Mouse (Mus musculus): ENCODE results near the gene Hivep2. TPM values are rescaled to one million over a fixed set of nuclear protein-coding genes. Genes with fewer than 3 reads are reported as not detected.

Gene Hivep2
- polyA plus RNA-seq (2015; fragmentation: Nextera tagmentation; extraction: Ambion mirVana): 5.6 and 6.2 TPM in 2 replicates

- Histone ChIP-seq H3K4me1 (ENCODE audit: control insufficient read depth, insufficient read depth, low read length) (0 out of 2 replicates have a peak, but pooled peaks cover 2% of the 10 kb centered on the region), H3K27ac (ENCODE audit: low read length) (peak within 1 kb of the TSS; percentile 98), H3K9me3 (replicated peaks; ENCODE audit: control insufficient read depth, low read length) (no peaks in the 10 kb centered on the region), H3K4me3 (replicated peaks; ENCODE audit: low read length) (peak within 1 kb of the TSS; percentile 89), H3K4me2 (ENCODE audit: low read depth, low read length) (peak within 1 kb of the TSS; percentile 94), H3K9ac (ENCODE audit: low read length) (peak within 1 kb of the TSS; percentile 92), H3K27me3 (ENCODE audit: control insufficient read depth, insufficient read depth, low read length) (no peaks in the 10 kb centered on the region), H3K36me3 (ENCODE audit: control insufficient read depth, insufficient read depth, low read length) (no peaks in the 10 kb centered on the region)
- under 1% methylated on average over 67 of the region's 67 CpGs for WGBS
- peak; percentile 53 for ATAC-seq (ENCODE audit: insufficient read depth, low FRiP score)
Observed at GRCm38 (mm10) chr10:13965974-13966829, at the start of gene Hivep2. Gene Hivep2, plus strand, starts transcription at chr10:13966075.

- Histone ChIP-seq H3K4me3 (replicated peaks; ENCODE audit: low read length) (no peak overlapping the region), H3K27ac (ENCODE audit: low read length) (0 out of 2 replicates have a peak overlapping the region, but pooled peaks have one; percentile 47), H3K4me2 (ENCODE audit: low read depth, low read length) (peak overlapping the region; percentile 32; the same call in 1 of the 2 replicates), H3K9me3 (replicated peaks; ENCODE audit: control insufficient read depth, low read length) (no peaks in the 10 kb centered on the region), H3K4me1 (ENCODE audit: control insufficient read depth, insufficient read depth, low read length) (peaks cover 10% of the 10 kb centered on the region; the same call in 1 of the 2 replicates), H3K9ac (ENCODE audit: low read length) (no peak overlapping the region), H3K36me3 (ENCODE audit: control insufficient read depth, insufficient read depth, low read length) (no peaks in the 10 kb centered on the region), H3K27me3 (ENCODE audit: control insufficient read depth, insufficient read depth, low read length) (no peaks in the 10 kb centered on the region)
- WGBS: 43% methylated on average over 12 of the region's 12 CpGs
- ATAC-seq (ENCODE audit: insufficient read depth, low FRiP score): peak; percentile 82
Observed at GRCm38 (mm10) chr10:13916645-13917342, 49.1 kb upstream of the Hivep2 start.

DNA sequence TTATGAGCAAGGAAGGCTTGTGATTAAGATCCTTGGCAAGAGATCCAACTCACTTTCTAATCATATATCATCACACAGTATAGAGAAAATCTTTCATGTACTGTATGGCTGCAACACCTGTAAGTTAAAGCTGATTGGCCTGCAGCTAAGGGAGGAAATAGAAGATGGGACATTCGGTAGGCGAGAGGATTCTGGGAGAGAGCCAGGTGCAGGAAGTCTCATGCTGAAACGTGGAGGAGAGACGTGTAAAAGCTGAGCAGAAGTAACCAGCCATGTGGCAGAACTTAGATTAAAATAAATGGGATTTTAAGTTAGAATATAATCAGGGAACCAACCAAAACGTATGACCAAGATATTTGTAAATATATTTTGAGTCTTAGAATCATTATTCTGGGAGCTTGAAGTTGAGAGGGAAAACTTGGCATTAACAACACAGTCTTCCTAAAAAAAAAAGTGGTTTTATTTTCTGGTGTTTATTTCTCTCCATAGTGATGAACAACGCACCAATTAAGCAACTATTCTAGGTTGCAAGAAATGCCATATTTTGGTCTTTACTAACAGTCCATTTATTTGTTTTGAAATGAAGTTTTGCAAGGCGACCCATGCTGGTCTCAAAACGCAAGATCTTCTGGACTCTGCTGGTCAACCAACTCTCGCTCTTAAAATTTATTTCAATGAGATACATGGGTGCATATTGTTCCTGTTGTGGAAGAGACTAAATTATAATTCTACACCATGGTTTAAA lies 44.1 kb upstream of the Hivep2 start:
- no peak overlapping the region for H3K4me2 ChIP-seq (ENCODE audit: low read depth, low read length)
- H3K4me3 ChIP-seq (replicated peaks; ENCODE audit: low read length): no peak overlapping the region
- WGBS: 75% methylated on average over 9 of the region's 9 CpGs
- H3K9me3 ChIP-seq (replicated peaks; ENCODE audit: control insufficient read depth, low read length): no peaks in the 10 kb centered on the region
- no peaks in the 10 kb centered on the region for H3K27me3 ChIP-seq (ENCODE audit: control insufficient read depth, insufficient read depth, low read length)
- 0 out of 2 replicates have a peak, but pooled peaks cover 2% of the 10 kb centered on the region for H3K4me1 ChIP-seq (ENCODE audit: control insufficient read depth, insufficient read depth, low read length)
- no peak overlapping the region for H3K9ac ChIP-seq (ENCODE audit: low read length)
- no peaks in the 10 kb centered on the region for H3K36me3 ChIP-seq (ENCODE audit: control insufficient read depth, insufficient read depth, low read length)
- ATAC-seq (ENCODE audit: insufficient read depth, low FRiP score): no peak
- no peak overlapping the region for H3K27ac ChIP-seq (ENCODE audit: low read length)

- Histone ChIP-seq H3K27me3 (ENCODE audit: control insufficient read depth, insufficient read depth, low read length) (no peaks in the 10 kb centered on the region), H3K4me1 (ENCODE audit: control insufficient read depth, insufficient read depth, low read length) (no peaks in the 10 kb centered on the region), H3K9ac (ENCODE audit: low read length) (no peak overlapping the region), H3K4me2 (ENCODE audit: low read depth, low read length) (no peak overlapping the region), H3K27ac (ENCODE audit: low read length) (no peak overlapping the region), H3K36me3 (ENCODE audit: control insufficient read depth, insufficient read depth, low read length) (no peaks in the 10 kb centered on the region), H3K9me3 (replicated peaks; ENCODE audit: control insufficient read depth, low read length) (no peaks in the 10 kb centered on the region), H3K4me3 (replicated peaks; ENCODE audit: low read length) (no peak overlapping the region)
- no peak for ATAC-seq (ENCODE audit: insufficient read depth, low FRiP score)
- 76% methylated on average over 5 of the region's 5 CpGs for WGBS
Observed at GRCm38 (mm10) chr10:13929306-13929705, 36.6 kb upstream of the Hivep2 start.

- no peaks in the 10 kb centered on the region for H3K4me1 ChIP-seq (ENCODE audit: control insufficient read depth, insufficient read depth, low read length)
- no peaks in the 10 kb centered on the region for H3K9me3 ChIP-seq (replicated peaks; ENCODE audit: control insufficient read depth, low read length)
- no peak overlapping the region for H3K9ac ChIP-seq (ENCODE audit: low read length)
- H3K4me3 ChIP-seq (replicated peaks; ENCODE audit: low read length): no peak overlapping the region
- 69% methylated on average over 3 of the region's 3 CpGs for WGBS
- H3K36me3 ChIP-seq (ENCODE audit: control insufficient read depth, insufficient read depth, low read length): no peaks in the 10 kb centered on the region
- no peaks in the 10 kb centered on the region for H3K27me3 ChIP-seq (ENCODE audit: control insufficient read depth, insufficient read depth, low read length)
- no peak for ATAC-seq (ENCODE audit: insufficient read depth, low FRiP score)
- H3K4me2 ChIP-seq (ENCODE audit: low read depth, low read length): no peak overlapping the region
- H3K27ac ChIP-seq (ENCODE audit: low read length): no peak overlapping the region
Observed at GRCm38 (mm10) chr10:13932147-13932546, 33.7 kb upstream of the Hivep2 start.

DNA sequence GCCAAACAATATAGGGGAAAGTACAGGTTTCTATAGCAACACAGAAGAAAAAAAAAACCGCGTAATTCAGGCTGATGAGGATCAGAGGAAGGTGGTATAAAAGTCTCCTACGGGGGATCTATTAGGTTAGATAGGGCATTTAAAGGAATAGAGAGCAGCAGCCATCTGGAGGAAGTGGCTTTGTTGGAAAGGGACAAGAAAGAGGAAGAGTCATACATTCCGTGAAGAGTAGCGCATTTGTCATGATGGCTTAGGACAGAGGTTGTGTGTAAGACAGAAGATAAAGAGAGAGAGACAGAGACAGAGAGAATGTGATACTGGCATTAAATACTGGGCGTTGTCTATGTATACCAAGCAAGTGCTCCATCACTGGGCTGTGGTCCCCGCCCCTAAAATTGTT lies 32.6 kb upstream of the Hivep2 start:
- Histone ChIP-seq H3K9ac (ENCODE audit: low read length) (no peak overlapping the region), H3K27me3 (ENCODE audit: control insufficient read depth, insufficient read depth, low read length) (no peaks in the 10 kb centered on the region), H3K9me3 (replicated peaks; ENCODE audit: control insufficient read depth, low read length) (no peaks in the 10 kb centered on the region), H3K4me2 (ENCODE audit: low read depth, low read length) (no peak overlapping the region), H3K27ac (ENCODE audit: low read length) (no peak overlapping the region), H3K4me1 (ENCODE audit: control insufficient read depth, insufficient read depth, low read length) (no peaks in the 10 kb centered on the region), H3K36me3 (ENCODE audit: control insufficient read depth, insufficient read depth, low read length) (no peaks in the 10 kb centered on the region), H3K4me3 (replicated peaks; ENCODE audit: low read length) (no peak overlapping the region)
- ATAC-seq (ENCODE audit: insufficient read depth, low FRiP score): no peak
- WGBS: 77% methylated on average over 7 of the region's 7 CpGs

DNA sequence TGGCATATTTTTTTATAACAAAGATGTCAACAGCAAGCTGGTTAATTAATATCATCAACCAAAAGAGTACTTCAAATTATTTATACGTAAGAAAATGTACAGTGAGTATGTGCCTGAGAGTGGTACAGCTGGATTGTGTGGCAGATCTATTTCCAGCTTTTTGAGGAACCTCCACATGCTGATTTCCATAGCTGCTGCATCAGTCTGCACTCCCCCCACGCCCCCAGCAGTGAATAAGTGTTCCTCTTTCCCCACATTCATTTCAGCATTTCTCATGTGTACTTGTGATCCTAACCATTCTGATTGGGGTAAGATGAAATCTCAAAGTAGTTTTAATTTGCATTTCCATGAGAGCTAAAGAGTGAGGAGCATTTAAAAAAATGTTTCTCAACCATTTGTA lies 30.2 kb upstream of the Hivep2 start:
- no peaks in the 10 kb centered on the region for H3K36me3 ChIP-seq (ENCODE audit: control insufficient read depth, insufficient read depth, low read length)
- H3K9ac ChIP-seq (ENCODE audit: low read length): no peak overlapping the region
- no peak overlapping the region for H3K4me3 ChIP-seq (replicated peaks; ENCODE audit: low read length)
- no peak for ATAC-seq (ENCODE audit: insufficient read depth, low FRiP score)
- H3K27me3 ChIP-seq (ENCODE audit: control insufficient read depth, insufficient read depth, low read length): no peaks in the 10 kb centered on the region
- H3K9me3 ChIP-seq (replicated peaks; ENCODE audit: control insufficient read depth, low read length): no peaks in the 10 kb centered on the region
- no peak overlapping the region for H3K27ac ChIP-seq (ENCODE audit: low read length)
- no peak overlapping the region for H3K4me2 ChIP-seq (ENCODE audit: low read depth, low read length)
- 68% methylated on average over 2 of the region's 2 CpGs for WGBS
- no peaks in the 10 kb centered on the region for H3K4me1 ChIP-seq (ENCODE audit: control insufficient read depth, insufficient read depth, low read length)

GRCm38 (mm10) chr10:13941406-13941805 lies 24.5 kb upstream of the Hivep2 start:
- ATAC-seq (ENCODE audit: insufficient read depth, low FRiP score): no peak
- H3K4me2 ChIP-seq (ENCODE audit: low read depth, low read length): no peak overlapping the region
- no peaks in the 10 kb centered on the region for H3K9me3 ChIP-seq (replicated peaks; ENCODE audit: control insufficient read depth, low read length)
- no peaks in the 10 kb centered on the region for H3K36me3 ChIP-seq (ENCODE audit: control insufficient read depth, insufficient read depth, low read length)
- H3K27ac ChIP-seq (ENCODE audit: low read length): no peak overlapping the region
- no peak overlapping the region for H3K9ac ChIP-seq (ENCODE audit: low read length)
- WGBS: 69% methylated on average over 2 of the region's 2 CpGs
- no peaks in the 10 kb centered on the region for H3K27me3 ChIP-seq (ENCODE audit: control insufficient read depth, insufficient read depth, low read length)
- no peaks in the 10 kb centered on the region for H3K4me1 ChIP-seq (ENCODE audit: control insufficient read depth, insufficient read depth, low read length)
- H3K4me3 ChIP-seq (replicated peaks; ENCODE audit: low read length): no peak overlapping the region

Measured in stomach, embryonic 16.5 days (tissue).